Mouse (Mus musculus) heart, adult 2 months (tissue): ENCODE measurements around the gene Pard6b.

ENCODE experiments used
- CTCF ChIP-seq: fragments of 200-600 bp; IDR thresholded peaks from 2 replicates; pipeline ENCODE4 v1.8.1; 2022; ENCODE audit warnings: antibody characterized with exemption, mild to moderate bottlenecking, moderate library complexity
- EP300 ChIP-seq: fragments of 200-500 bp; IDR thresholded peaks from 2 replicates; pipeline ENCODE4 v1.6.1; 2011; ENCODE audit warnings: low read depth, low read length, control low read depth; ENCODE audit not compliant: insufficient read depth
- POLR2A ChIP-seq: fragments of 200-500 bp; IDR thresholded peaks from 2 replicates; pipeline ENCODE4 v1.6.1; 2011; ENCODE audit warnings: mild to moderate bottlenecking, low read depth, low read length, control low read depth; ENCODE audit not compliant: insufficient read depth

- TF ChIP-seq POLR2A (no peak), CTCF (no peak), EP300 (no peak)
Observed at GRCm38 (mm10) chr2:168103341-168103740, 22.5 kb downstream of the Pard6b start.
